Mouse (Mus musculus) lung, postnatal 0 days (tissue): ENCODE results near the gene Pbx1.

Experiments used
- CTCF ChIP-seq: IDR thresholded peaks from 2 replicates; pipeline ENCODE4 v1.5.1; 2016; ENCODE audit warnings: antibody characterized with exemption, mild to moderate bottlenecking
- EP300 ChIP-seq: IDR thresholded peaks from 2 replicates; pipeline ENCODE4 v1.6.1; 2016; ENCODE audit warnings: antibody characterized with exemption, mild to moderate bottlenecking, control low read depth

DNA sequence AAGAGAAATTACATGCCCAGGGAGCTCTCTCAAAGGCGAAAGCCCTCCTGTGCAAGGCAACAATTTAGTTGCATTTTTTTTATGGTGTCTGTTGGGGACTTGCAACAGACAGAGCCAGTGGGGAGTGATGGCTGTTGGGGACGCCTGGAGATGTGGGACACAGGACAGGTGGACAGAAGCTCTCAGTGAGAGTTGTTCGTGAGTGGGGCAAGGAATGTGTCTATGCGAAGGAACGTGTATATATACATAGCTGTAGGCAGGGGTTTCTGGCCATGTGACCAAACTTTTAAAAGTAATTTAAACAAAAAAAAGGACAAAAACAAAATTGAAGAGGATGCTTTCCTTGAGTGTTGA, 39.6 kb downstream of the Pbx1 start:
- TF ChIP-seq CTCF, result no peak
- TF ChIP-seq EP300, result no peak
